Mouse (Mus musculus) kidney, adult 2 months (tissue): ENCODE measurements around the gene Casp8ap2.

ENCODE experiments used
- CTCF ChIP-seq: fragments of 200-500 bp; conservative IDR thresholded peaks from 2 replicates; pipeline ENCODE4 v1.5.1; 2011; ENCODE audit warnings: low read depth, mild to moderate bottlenecking, control low read depth, low read length, moderate library complexity, mixed read lengths; ENCODE audit not compliant: insufficient read depth, insufficient read length
- POLR2A ChIP-seq: fragments of 200-500 bp; IDR thresholded peaks from one replicate; pipeline ENCODE4 v1.6.1; 2011; ENCODE audit warnings: low read depth, low read length, control low read depth

GRCm38 (mm10) chr4:32680843-32681242 is 65.6 kb downstream of the Casp8ap2 start:
- TF ChIP-seq CTCF (no peak), POLR2A (no peak)
